Mouse (Mus musculus) liver, embryonic 11.5 days (tissue): Measurements from ENCODE around the gene Fra10ac1. TPM values are rescaled to one million over a fixed set of nuclear protein-coding genes. Genes with fewer than 3 reads are reported as not detected.

Experiments
- ATAC-seq: fragments of 200-750 bp; cut with Nextera tagmentation; replicated peaks from 2 replicates; pipeline ENCODE4 v1.8.0; 2017; ENCODE audit warnings: moderate number of reproducible peaks, mild to moderate bottlenecking, moderate TSS enrichment, moderate library complexity; ENCODE audit not compliant: low FRiP score
- DNase-seq: peaks from one replicate; pipeline ENCODE4 v3.0.0-alpha.2; 2017; ENCODE audit warnings: low spot score
- H3K27ac ChIP-seq: fragments of 300-500 bp; sonication (generic); 2 replicates; pipeline ENCODE4 v1.5.1; 2014; ENCODE audit warnings: mild to moderate bottlenecking, low read depth, low read length, control low read depth
- H3K27me3 ChIP-seq: fragments of 300-500 bp; sonication (generic); replicated peaks from 2 replicates; pipeline ENCODE4 v1.6.1; 2014; ENCODE audit warnings: low read length, mixed read lengths; ENCODE audit not compliant: control insufficient read depth, insufficient read depth
- H3K36me3 ChIP-seq: fragments of 300-500 bp; sonication (generic); 2 replicates; pipeline ENCODE4 v1.6.1; 2014; ENCODE audit warnings: mild to moderate bottlenecking, low read length, moderate library complexity, mixed read lengths; ENCODE audit not compliant: control insufficient read depth, insufficient read depth
- H3K4me1 ChIP-seq: fragments of 300-500 bp; sonication (generic); replicated peaks from 2 replicates; pipeline ENCODE4 v1.6.1; 2014; ENCODE audit warnings: low read length, mixed read lengths; ENCODE audit not compliant: control insufficient read depth, insufficient read depth
- H3K4me2 ChIP-seq: fragments of 300-500 bp; sonication (generic); 2 replicates; pipeline ENCODE4 v1.6.1; 2014; ENCODE audit warnings: mild to moderate bottlenecking, control low read depth, moderate library complexity
- H3K4me3 ChIP-seq: fragments of 300-500 bp; sonication (generic); 2 replicates; pipeline ENCODE4 v1.5.1; 2014; ENCODE audit warnings: low read depth, low read length, control low read depth
- H3K9ac ChIP-seq: fragments of 300-500 bp; sonication (generic); 2 replicates; pipeline ENCODE4 v1.6.1; 2014; ENCODE audit warnings: low read depth, low read length, control low read depth
- H3K9me3 ChIP-seq: fragments of 300-500 bp; sonication (generic); 2 replicates; pipeline ENCODE4 v1.6.1; 2016; ENCODE audit warnings: low read length, inconsistent platforms, mixed read lengths; ENCODE audit not compliant: control insufficient read depth
- WGBS: fragments of 180-500 bp; shearing (Covaris S2); extraction: QIAGEN DNeasy Blood & Tissue Kit; methylation state at CpG from one replicate; pipeline ENCODE4 v1.1.7; 2014; 5-methylcytosine and 5-hydroxymethylcytosine counted together
- polyA plus RNA-seq: library from polyadenylated mRNA; unstranded; fragments of >200 nt; fragmentation: Nextera tagmentation; extraction: Ambion mirVana; gene quantifications from 2 replicates; pipeline ENCODE4 v1.2.1, GENCODE M21; 2014

Gene Fra10ac1
- polyA plus RNA-seq, 1 experiment from 2014 or later, result 35.0 TPM

DNA sequence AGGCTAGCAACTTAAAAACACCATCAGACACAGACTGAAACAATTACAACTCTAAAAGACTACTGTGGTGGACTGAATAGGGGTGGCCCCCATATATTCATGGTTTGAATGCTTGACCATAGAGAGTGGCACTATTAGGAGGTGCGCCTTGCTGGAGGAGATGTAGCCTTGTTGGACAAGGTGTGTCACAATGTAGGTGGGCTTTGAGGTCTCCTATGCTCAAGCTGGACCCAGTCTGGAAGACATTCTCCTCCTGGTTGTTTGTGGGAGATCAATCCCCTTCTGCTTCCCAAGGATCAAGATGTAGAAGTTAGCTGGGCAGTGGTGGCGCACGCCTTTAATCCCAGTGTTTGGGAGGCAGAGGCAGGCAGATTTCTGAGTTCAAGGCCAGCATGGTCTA is 6.3 kb downstream of the Fra10ac1 start:
- no peak overlapping the region for H3K9ac ChIP-seq
- no peaks in the 10 kb centered on the region for H3K9me3 ChIP-seq
- 97% methylated on average over 3 of the region's 3 CpGs for WGBS
- peaks cover under 1% of the 10 kb centered on the region; the same call in 1 of the 2 replicates for H3K4me1 ChIP-seq
- ATAC-seq (no peak), DNase-seq (no peak)
- H3K36me3 ChIP-seq, result peaks cover 9% of the 10 kb centered on the region; the same call in 1 of the 2 replicates
- no peak overlapping the region for H3K4me2 ChIP-seq
- no peak overlapping the region for H3K27ac ChIP-seq
- H3K4me3 ChIP-seq, result no peak overlapping the region
- no peaks in the 10 kb centered on the region for H3K27me3 ChIP-seq

GRCm38 (mm10) chr19:38206669-38207068 is 17.3 kb downstream of the Fra10ac1 start:
- Histone ChIP-seq H3K4me1 (no peaks in the 10 kb centered on the region), H3K36me3 (peaks cover 7% of the 10 kb centered on the region; the same call in 1 of the 2 replicates), H3K4me2 (no peak overlapping the region), H3K9me3 (no peaks in the 10 kb centered on the region), H3K9ac (no peak overlapping the region), H3K27ac (no peak overlapping the region), H3K27me3 (no peaks in the 10 kb centered on the region), H3K4me3 (no peak overlapping the region)
- no peak for ATAC-seq
- no peak for DNase-seq
- 58% methylated on average over 9 of the region's 9 CpGs for WGBS

- Histone ChIP-seq H3K27me3 (no peaks in the 10 kb centered on the region), H3K36me3 (peaks cover 9% of the 10 kb centered on the region; the same call in 1 of the 2 replicates), H3K4me2 (no peak overlapping the region), H3K4me3 (no peak overlapping the region), H3K9ac (no peak overlapping the region), H3K27ac (no peak overlapping the region), H3K4me1 (no peaks in the 10 kb centered on the region), H3K9me3 (no peaks in the 10 kb centered on the region)
- whole genome bisulfite sequencing, result 84% methylated on average over 5 of the region's 5 CpGs
- ATAC-seq (no peak), DNase-seq (no peak)
These were observed 25.2 kb downstream of the Fra10ac1 start for GRCm38 (mm10) chr19:38198731-38199130.

GRCm38 (mm10) chr19:38195245-38195644 is 28.7 kb downstream of the Fra10ac1 start:
- H3K36me3 ChIP-seq, result peaks cover 3% of the 10 kb centered on the region; the same call in 1 of the 2 replicates
- 88% methylated on average over 4 of the region's 4 CpGs for WGBS
- H3K4me2 ChIP-seq, result no peak overlapping the region
- no peaks in the 10 kb centered on the region for H3K4me1 ChIP-seq
- ATAC-seq (no peak), DNase-seq (no peak)
- H3K27ac ChIP-seq, result no peak overlapping the region
- H3K9ac ChIP-seq, result no peak overlapping the region
- H3K4me3 ChIP-seq, result no peak overlapping the region
- H3K9me3 ChIP-seq, result no peaks in the 10 kb centered on the region
- no peaks in the 10 kb centered on the region for H3K27me3 ChIP-seq

DNA sequence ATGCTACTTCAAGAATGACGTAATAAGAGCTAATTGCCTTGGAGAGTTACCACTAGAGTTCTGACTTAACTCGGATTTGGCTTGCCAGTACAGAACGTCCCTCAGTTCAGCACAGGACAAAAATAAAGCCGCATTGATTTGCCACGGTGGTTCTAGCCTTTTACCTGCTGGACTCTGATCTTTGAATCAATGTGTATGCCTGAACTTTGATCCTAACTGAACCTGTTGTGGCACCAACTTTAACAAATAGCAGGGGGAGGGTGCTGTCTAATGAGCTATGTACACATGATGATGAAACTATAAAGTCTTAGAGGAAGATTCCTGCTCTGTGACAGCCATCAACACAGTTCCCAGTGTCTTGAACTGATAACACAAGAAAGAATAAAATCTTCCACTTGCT is 32.5 kb downstream of the Fra10ac1 start:
- no peaks in the 10 kb centered on the region for H3K4me1 ChIP-seq
- no peaks in the 10 kb centered on the region for H3K9me3 ChIP-seq
- H3K4me2 ChIP-seq, result no peak overlapping the region
- WGBS, result 74% methylated on average over 5 of the region's 5 CpGs
- ATAC-seq (peak; percentile 34; the same call in 1 of the 2 replicates), DNase-seq (no peak)
- H3K36me3 ChIP-seq, result peaks cover 10% of the 10 kb centered on the region; the same call in 1 of the 2 replicates
- no peak overlapping the region for H3K9ac ChIP-seq
- no peak overlapping the region for H3K4me3 ChIP-seq
- H3K27ac ChIP-seq, result no peak overlapping the region
- H3K27me3 ChIP-seq, result no peaks in the 10 kb centered on the region

DNA sequence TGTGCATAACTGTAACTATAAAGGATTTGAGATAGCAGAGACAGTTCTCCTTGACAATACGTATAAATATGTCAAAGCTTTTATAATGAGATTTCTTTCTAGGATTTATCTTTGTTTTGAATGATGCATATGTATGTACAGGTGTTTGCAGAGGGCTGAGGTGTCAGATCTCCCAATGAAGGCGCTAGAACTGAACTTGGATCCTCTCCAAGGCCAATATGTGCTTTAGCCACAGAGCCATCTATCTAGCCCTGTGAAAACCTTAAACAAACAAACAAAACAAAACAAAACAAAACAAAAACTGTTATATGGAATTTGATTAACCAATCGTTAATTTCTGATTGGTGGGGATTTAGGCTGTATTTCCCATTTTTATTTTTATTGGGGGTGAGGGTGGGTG is 33.4 kb downstream of the Fra10ac1 start:
- Histone ChIP-seq H3K27me3 (no peaks in the 10 kb centered on the region), H3K9me3 (no peaks in the 10 kb centered on the region), H3K27ac (no peak overlapping the region), H3K4me3 (no peak overlapping the region), H3K4me2 (no peak overlapping the region), H3K9ac (no peak overlapping the region), H3K4me1 (no peaks in the 10 kb centered on the region), H3K36me3 (peaks cover 10% of the 10 kb centered on the region; the same call in 1 of the 2 replicates)
- WGBS, result 82% methylated on average over 3 of the region's 3 CpGs
- DNase-seq (no peak), ATAC-seq (no peak)

DNA sequence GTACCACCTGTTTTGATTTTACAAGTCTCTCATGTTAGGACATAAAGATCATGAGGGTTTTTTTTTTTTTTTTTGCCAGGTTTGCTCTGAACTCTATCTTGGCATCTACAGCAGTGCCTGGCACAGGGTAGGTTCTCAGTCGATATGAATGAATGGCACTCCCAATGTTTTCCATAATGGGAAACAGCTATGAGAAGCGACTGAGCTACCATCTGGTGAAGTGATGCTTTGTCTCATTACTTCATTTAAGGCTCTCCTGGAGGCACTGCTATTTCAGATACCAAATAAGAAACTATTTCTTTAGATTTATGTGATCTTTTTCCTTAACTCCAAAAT is 36.6 kb downstream of the Fra10ac1 start:
- WGBS, result 85% methylated on average over 2 of the region's 2 CpGs
- no peak overlapping the region for H3K4me3 ChIP-seq
- peaks cover 7% of the 10 kb centered on the region; the same call in 1 of the 2 replicates for H3K36me3 ChIP-seq
- no peaks in the 10 kb centered on the region for H3K4me1 ChIP-seq
- no peak overlapping the region for H3K9ac ChIP-seq
- H3K27me3 ChIP-seq, result no peaks in the 10 kb centered on the region
- H3K4me2 ChIP-seq, result no peak overlapping the region
- ATAC-seq, result no peak
- DNase-seq, result no peak
- H3K27ac ChIP-seq, result no peak overlapping the region
- no peaks in the 10 kb centered on the region for H3K9me3 ChIP-seq

DNA sequence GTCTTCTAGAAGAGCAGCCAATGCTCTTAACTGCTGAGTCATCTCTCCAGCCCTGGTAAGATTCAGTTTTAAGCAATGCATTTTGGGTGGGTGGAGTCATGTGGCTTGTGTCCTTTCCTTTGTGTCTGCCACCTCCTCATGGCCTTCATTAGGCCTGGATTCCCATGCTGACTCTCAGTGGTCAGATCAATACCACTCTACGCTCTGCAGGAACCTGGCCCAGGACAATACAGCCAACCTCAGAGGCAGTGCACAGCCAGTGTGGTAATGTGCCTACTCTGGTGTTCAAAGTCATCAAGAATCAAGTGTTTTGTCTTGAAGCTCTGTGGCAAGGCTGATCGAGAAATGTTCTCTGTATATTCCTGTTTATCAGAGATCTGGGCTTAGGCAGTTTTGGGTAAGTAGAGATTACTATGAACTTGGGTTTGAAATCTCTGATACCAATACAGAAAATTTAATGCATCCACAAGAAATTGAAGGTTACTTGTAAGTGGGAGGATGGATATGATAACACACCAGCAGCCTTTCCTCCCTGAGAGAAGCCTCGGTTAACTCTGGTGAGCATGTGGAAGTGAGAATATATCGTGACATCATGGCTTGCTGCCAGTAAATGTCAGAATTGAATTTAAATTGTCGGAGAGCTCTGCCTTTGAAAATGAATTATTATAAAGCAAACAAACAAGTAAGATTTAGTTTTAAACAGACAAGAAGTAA is 37.2 kb downstream of the Fra10ac1 start:
- no peak overlapping the region for H3K4me3 ChIP-seq
- no peak overlapping the region for H3K4me2 ChIP-seq
- H3K36me3 ChIP-seq, result peaks cover 7% of the 10 kb centered on the region; the same call in 1 of the 2 replicates
- DNase-seq (no peak), ATAC-seq (no peak)
- no peak overlapping the region for H3K27ac ChIP-seq
- 89% methylated on average over 5 of the region's 5 CpGs for WGBS
- H3K27me3 ChIP-seq, result no peaks in the 10 kb centered on the region
- H3K9ac ChIP-seq, result no peak overlapping the region
- no peaks in the 10 kb centered on the region for H3K4me1 ChIP-seq
- H3K9me3 ChIP-seq, result no peaks in the 10 kb centered on the region

DNA sequence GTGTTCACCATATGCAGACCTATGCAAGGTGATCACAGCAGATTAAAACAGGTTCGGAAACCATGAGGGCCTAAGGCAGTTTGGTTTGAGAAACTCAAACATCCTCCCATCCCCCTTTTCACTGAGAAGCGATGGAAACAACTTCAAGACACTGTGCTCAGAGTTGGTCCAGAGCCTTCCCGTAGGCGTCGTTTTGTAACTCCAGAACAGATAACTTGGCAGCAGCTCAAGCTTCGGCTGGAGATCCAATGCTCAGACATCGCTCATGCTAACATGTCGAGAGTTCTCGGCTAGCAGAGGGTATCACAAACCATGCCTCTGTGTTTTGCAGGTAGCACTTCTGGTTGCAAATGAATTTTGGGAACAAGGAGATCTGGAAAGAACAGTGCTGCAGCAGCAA is 44.3 kb downstream of the Fra10ac1 start:
- WGBS, result 91% methylated on average over 9 of the region's 9 CpGs
- H3K9me3 ChIP-seq, result no peaks in the 10 kb centered on the region
- DNase-seq (no peak), ATAC-seq (no peak)
- H3K9ac ChIP-seq, result no peak overlapping the region
- H3K4me3 ChIP-seq, result no peak overlapping the region
- no peak overlapping the region for H3K4me2 ChIP-seq
- H3K36me3 ChIP-seq, result no peaks in the 10 kb centered on the region
- H3K27ac ChIP-seq, result no peak overlapping the region
- H3K27me3 ChIP-seq, result no peaks in the 10 kb centered on the region
- no peaks in the 10 kb centered on the region for H3K4me1 ChIP-seq
